Mouse (Mus musculus) liver, adult (tissue): ENCODE measurements around the gene Lasp1.

Experiments
- GATA4 ChIP-seq: IDR thresholded peaks from 2 replicates; pipeline ENCODE4 v1.6.1; 2014; ENCODE audit warnings: mild to moderate bottlenecking, low read length; ENCODE audit not compliant: insufficient replicate concordance

Gene Lasp1

DNA sequence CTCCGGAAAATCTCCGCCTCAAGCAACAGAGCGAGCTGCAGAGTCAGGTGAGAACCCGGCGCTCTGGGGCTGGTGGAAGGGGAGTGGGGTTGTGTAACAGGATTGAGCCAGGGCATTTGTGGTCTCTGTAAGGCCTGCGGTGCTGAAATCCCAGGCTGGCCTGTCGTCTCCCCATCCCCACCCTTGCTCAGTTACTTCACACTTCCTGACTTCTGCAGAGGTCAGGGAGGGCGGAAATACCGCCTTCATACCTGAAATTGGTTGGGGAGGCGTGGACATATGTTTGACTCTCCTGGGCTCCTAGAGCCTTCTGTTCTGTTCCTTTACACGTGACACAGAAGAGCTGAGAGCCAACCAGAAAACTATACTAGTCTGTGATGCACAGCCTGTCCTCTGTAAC is 16.9 kb downstream of the Lasp1 start:
- TF ChIP-seq GATA4: no peak

DNA sequence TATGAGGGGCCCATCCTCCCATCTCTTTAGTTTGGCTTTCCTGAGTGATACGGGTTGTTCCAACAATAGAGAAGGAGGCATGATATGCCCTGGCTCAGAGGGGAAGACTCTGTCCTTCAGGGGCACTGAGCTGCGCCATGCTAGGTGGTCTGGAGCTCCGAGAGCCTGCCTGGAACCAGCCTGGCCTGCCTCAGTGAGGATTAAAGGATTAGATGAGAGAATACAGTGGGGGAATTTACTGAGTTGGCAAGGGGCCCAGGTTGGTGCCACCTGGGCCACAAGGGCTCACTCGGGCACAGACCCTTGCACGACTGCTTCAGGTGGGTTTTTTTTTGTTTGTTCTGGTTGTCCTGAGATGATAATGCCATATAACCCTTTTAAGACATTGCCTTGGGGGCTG is 17.4 kb downstream of the Lasp1 start:
- TF ChIP-seq GATA4: no peak

DNA sequence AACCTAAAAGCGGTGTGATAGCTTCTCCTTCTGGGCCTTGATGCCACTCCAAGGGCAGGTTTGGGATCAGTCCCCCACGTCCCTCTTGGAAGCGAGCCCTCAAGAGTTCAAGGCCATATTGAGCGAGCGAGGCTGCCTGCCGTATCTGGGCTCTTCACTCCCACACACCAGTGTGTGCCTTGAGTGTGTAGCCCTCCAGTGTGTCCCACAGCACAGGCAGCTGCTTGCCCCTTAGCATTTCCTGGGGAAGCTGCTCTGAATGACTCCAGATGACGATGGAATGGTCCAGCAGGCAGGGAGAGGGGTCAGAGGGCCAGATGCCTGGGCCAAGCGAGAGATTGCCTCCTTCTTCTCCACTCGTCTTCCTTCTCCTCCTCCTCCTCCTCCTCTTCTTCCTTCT is 18.1 kb downstream of the Lasp1 start:
- no peak for TF ChIP-seq GATA4

DNA sequence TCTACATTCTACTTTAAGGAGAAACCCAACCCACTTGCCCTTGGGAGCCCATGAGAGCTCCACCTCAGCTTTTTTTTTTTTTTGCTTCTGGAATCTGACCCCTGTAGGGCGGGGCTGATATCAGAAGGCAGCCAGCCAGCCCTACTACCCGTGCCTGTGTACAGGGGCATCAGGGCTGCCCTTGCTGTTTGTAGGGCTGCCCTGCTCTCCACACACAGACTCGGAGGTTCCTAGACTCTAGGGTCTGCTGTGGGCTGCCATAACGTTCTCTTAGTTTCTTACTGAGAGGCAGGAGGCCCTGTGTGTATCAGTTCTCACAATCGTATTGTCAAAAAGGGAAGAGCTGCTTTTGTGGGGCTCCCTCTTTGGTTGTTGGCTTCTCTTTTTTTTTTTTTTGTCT is 18.6 kb downstream of the Lasp1 start:
- no peak for TF ChIP-seq GATA4

DNA sequence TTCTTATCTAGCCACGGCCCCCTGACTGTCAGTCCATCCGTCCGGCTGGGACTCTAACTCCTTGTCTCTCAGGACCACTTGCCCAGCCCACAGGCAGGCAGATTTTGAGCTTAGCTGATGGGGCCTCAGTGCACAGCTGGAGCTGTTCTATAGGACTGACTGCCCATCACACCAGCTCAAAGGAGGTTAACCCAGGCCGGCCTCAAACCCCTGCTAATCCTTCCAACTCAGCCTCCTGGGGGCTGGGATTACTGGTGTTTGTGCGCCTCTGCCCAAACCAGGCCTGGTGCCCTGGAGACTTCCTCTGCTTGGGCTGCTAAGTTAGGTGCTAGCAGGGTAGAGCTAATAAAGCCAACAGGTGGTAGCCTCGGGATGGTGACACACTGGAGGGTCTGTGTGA is 19.2 kb downstream of the Lasp1 start:
- no peak for TF ChIP-seq GATA4

DNA sequence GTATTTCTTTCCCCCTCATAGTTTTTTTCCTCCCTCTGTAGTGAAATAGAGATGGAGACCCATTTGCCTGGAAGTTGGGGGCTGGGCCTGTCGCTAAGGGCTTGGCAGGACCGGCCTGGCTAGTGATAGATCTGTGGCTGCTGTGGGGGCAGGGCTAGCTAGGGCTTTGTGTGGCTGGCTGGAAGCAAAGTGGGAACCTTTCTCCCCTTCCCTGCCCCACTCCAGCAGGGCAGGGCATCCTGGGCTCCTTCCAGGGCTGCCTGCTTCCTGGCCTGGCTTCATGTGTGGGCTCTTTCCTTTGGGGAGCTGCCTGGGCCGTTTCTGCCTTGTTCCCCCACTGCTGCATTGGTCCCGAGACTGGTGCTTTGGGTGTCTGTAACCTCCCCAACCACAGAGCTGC is 19.8 kb downstream of the Lasp1 start:
- TF ChIP-seq GATA4: no peak

DNA sequence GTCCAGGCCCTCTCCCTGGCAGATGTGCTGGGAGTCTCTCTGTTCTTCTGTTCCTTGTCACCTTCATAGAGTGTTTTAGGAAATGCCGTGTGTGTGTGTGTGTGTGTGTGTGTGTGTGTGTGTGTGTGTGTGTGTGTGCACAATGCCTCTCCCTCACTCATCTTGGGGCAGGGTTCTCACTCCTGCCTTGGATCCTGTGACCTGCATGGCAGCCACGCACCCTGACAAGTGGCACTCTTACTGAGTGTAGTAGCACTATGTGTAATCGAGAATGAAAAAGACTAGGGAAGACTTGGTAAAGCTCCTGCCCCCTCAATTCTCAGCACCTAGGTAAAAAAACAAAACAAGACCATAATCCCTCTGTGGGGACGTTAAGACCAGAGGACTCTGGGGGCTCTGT is 20.3 kb downstream of the Lasp1 start:
- TF ChIP-seq GATA4: no peak

DNA sequence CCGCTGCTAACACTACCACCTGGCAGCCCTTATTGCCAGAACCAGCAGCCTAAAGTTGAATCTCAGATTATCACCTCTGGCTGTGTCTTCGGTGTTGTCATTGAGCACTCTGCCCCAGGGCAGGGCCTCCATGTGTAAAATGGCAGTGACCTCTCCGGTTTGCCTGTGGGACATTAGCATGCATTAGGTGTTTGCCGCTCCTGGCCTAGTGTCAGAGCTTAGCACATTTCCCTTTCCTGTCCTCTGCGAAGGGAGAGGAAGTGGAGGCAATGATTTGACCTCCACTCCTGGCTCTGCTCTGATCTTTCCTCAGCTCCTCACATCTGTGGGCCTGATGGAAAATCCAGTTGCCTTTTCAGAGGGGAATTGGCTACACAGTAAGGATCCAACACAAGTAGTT is 21.1 kb downstream of the Lasp1 start:
- no peak for TF ChIP-seq GATA4

DNA sequence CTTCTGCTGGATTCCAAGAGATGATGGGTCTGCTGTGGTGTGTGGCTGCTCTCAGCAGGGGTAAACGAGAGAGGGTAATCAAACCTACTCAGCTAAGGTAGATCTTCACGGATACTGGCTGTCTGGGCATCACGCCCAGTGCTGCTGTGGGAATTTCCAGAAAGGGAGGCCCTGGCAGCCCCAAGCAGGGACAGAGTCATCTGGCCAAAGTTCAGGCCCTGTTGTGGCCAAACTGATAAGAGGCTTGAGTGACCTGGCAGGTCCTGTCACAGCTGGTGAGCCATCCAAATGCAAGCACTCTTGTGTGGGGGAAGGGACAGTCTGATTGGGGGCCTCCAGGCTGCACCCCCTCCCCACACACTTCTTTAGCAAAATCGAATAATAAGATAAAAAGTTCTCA is 22.0 kb downstream of the Lasp1 start:
- peak; percentile 99 for TF ChIP-seq GATA4

DNA sequence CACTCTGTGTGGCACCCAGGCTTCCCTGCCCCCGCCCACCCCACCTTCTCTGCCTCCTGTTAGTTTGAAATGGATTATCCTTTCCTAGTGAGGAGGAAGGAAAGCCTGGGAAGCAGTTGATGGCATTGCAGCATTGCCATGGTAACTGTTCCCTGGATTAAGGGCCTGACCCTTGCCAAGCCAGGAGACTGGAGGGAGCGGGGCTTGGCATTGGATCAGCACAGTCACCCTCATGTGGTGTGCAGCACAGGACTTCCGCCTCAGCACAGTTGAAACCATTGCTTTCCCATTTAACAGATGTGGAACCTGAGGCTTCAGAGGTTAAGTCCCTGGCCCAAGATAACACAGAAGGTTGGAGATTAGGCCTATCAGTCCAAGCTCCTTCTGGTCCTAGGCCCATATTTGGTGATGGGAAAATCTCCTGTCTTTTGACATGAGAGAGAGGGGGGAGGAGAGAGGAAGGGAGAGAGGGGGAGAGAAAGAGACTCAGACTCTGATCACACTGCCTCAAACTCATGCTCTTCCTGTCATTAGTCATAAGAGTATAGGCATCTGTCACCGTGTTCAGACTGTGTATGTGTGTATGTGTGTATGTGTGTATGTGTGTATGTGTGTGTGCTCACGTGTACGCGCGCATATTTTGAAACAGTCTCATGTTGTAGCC is 22.7 kb downstream of the Lasp1 start:
- TF ChIP-seq GATA4: peak; percentile 9; the same call in 1 of the 2 replicates

DNA sequence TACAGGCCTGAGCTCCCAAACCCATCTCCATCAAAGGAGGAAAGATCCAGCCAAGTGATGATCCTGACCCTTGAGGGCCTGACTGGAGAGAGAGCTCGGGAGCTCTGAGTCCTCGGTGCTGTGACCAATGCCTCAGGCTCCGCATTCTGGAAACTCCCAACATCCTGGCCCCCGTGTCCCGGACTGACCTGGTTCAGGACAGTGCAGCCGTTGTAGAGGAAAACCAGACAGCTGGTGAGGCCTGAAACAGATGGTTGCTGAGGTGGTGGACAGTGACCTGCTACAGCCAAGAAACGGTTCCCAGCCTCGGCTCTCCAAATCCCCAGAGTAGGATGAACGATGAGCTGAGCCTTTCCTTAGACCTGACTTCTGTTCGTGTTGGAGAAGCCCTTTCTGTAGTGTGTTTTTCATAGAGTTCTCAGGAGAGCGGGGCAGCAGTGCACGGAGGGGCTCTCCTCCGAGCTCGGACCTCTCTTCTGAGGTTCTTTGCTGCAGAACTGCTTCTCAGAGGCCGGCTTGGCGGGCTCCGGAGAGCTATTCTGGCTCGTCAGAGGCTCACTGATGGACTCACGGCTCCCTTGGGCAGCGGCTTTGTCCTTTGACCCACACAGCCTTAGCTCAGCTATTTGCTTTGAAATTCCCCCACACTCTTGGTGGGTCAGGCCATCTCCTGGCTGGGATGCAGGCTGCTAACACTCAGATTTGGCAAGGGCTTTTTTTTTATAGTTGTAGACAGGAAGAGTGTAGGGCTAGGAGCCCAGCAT is 24.2 kb downstream of the Lasp1 start:
- TF ChIP-seq GATA4: no peak

DNA sequence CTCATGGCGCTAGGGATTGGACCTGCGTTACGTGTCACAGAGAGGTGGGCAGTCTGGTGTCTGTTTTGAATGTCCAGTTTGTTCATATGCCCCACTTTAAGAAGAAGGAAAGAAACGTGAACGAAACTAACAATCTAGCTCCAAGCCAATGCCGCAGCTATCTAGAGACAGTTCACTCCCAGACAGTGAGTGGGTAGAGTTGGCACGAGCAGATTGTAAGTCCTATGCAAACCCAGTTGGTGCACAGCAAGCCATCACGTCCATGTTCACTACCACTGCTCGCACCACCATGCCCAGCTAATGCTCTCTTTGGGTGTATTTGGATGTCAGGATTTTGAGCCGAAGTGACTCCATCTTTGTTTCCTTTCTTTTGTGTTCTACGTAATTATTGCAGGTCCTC is 25.4 kb downstream of the Lasp1 start:
- no peak for TF ChIP-seq GATA4

DNA sequence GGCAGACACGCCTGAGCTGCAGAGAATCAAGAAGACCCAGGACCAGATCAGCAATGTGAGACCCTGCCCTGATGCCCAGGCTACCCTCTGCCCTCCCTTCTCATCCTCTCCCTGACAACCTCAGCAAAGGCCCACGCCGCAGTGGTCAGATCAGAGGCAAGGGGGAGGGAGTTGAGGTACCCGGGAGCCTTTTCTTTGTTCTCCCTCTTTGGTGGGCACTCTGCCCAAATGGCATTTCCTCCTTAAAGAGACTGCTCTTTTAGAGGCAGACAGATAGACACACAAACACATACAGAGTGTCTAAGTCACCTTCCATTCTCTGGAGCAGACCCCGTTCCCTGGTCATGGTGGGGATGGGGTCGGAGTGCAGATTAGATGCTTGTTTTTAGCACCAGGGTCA is 26.1 kb downstream of the Lasp1 start:
- TF ChIP-seq GATA4: no peak

DNA sequence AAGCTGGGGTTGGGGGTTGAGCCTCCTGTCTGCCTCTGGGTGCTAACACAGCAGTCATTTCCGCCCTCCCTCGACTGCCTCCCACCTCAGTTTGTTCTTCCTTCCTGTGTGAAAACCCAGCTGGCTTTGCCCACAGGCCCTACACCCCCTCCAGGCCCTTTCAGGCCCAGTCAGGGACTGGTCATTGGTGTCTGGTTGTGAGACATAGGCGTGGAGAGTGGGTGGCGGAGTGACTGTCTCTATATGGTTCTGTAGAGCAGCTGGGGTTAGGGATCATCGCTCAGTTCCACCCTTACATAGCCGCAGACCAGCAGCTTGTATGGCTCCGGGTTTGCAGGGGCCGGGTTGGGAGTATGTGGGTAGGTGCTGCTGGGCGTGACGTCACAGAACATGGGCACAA is 26.5 kb downstream of the Lasp1 start:
- TF ChIP-seq GATA4: no peak

DNA sequence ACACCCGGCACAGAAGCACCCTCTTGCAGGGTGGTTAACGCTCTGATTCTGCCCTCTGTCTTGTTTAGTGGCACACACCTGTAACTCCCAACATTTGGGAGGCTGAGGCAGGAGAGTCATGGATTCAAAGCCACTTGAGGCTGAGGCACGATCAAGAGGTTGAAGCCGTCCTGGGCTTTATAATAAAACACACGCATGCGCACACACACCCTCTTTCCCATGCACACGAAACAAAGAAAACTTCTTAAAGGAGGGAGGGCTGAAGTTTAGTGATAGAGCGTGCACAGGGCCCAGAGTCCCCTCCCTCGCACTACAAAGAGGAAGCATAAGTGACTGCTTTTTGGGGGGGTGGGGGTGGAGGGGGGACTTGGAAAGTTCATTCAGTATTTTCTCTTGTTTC is 27.2 kb downstream of the Lasp1 start:
- TF ChIP-seq GATA4: no peak

DNA sequence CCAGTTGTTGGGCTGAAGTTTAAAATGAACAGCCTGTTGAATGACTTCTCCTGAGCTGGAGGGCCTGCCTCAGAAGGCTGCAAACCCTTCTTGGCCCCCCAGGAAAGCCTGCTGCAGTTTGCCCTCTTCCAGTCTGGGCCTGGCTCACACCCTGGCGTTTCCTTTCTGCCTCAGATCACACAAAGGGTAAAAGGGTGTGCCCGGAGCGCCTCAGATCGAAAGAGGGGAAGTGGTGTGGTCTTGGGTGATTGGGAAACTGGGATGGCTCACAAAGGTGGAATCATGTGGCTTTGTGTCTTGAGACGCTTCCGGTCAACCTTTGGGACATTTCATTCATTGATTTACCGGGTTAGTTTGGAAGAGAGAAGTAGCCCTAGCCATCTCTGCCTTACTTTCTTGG is 27.6 kb downstream of the Lasp1 start:
- no peak for TF ChIP-seq GATA4

DNA sequence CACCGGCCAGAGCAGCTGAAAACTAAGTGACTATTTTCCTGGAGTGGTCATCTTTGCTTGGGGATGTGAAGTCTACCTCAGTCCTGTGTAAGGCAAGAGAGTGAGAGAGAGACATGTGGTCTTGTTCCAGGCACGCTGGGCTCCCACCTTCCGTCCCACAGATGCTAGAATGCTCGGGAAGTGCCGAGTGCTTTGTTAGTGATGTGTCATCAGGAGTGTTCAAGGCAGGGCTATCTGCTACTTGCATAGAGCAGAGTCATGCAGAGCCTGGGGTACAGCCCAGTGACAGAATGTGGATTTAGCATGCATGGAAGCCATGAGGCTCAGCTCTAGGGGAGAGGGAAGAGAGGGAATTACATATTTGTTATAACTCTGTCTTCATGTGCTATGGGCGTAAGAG is 28.9 kb downstream of the Lasp1 start:
- TF ChIP-seq GATA4: no peak
